Mouse (Mus musculus) cerebellum, adult 9-10 months (tissue): ENCODE measurements at regions not wholly inside any gene's neighbourhood (a gene's known extent, or its start where the extent isn't known, plus 50 kb on each side); places are given as distances from the start of the nearest gene placed in this dataset.

ENCODE experiments used
- DNase-seq: peaks from one replicate; pipeline ENCODE4 v3.0.0; 2022

DNA sequence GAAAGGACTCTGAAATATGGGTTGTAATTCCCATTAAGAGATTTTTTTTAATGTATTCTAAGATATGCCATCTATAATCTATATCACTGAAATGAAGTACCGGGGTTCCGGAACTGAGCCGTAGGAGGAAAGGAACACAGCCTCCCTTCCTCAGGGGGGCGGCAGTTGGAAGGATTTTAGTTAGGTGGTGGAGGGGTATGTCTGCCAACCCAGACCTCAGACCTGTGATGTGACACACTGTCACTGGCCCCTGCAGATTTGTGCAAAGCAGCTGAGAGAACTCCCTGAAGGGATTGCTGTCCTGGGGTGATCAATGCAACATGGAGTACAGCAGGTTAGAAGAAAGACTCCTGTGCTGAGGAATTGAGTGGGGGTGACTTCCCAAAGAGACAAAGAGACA, 470.2 kb upstream of the Gulo start:
- DNase-seq, result no peak

DNA sequence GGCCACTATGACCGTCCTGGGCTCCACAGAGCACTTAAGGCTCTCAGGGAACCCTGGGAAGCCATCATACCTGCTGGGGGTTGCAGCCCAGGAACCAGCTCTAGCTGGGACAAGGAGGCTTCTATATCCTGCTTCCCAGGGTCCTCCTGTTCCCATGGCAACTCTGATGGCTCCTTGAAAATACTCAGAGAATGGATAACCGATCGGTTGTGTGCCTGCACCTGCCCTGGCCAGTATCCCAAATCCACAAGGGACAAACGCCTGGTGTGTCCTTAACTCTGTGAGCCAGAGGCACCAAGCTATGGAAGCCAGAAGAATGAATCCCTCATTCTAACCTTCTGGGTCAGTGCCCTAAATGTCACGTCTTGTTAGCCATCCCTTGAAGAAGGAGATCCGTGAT, 469.6 kb upstream of the Gulo start:
- no peak for DNase-seq

GRCm38 (mm10) chr14:66475026-66475425, 466.0 kb upstream of the Gulo start:
- DNase-seq, result no peak

- DNase-seq, result no peak
Observed at GRCm38 (mm10) chr14:66473251-66473550, 464.2 kb upstream of the Gulo start.

GRCm38 (mm10) chr14:66472537-66473250, 463.7 kb upstream of the Gulo start:
- DNase-seq, result no peak

GRCm38 (mm10) chr14:66462081-66462480, 453.1 kb upstream of the Gulo start:
- DNase-seq, result no peak

DNA sequence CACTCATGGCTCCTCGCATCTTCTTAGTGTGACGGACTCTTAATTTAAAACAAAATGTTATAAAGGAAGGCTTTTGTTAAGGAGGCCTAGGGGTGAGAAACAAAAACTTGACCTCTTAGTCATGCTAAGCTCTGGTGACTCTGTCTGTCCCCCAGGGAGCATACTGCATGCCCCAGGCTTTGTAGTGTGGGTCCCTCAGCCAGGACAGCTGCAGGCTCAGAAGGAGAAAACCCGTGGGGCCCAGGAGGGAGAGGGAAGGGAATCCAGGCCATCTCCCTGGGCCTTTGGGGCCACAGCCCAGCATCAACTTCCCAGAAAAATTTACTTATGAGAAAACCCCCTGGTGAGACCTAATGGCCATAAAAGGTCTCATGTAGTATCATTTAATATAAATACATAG, 451.8 kb upstream of the Gulo start:
- no peak for DNase-seq

DNA sequence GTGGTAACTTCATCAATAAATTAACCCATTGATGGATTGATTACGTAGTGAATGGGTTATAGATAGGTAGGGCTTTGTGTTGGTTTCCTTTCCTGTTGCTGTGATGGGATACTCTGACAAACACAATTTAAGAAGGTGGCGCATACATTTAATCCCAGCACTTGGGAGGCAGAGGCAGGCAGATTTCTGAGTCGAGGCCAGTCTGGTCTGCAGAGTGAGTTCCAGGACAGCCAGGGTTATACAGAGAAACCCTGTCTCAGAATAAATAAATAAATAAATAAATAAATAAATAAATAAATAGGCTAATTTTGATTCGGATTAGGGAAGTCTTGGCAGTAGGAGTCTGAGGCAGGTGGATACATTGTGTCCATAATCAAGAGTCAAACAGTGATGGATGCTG, 449.7 kb upstream of the Gulo start:
- DNase-seq, result no peak

DNA sequence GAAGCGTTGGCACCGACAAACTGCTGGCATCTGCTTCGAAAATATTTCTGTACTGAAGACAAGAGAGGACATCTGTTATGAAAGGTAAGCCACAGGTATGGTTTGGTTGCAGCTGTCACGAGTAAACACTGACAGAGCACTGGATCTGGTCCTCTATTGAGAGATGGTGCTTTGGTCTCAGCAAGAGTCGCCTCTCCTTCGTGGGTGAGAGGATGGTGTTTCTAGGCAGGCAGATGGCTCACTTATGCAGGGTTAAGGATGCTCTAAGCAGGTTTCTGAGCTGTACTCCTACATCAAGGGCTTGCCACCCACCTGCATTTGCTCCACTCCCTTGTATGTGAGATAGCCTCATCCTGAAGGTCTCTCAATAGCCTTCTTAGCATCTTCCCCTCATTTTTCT, 448.3 kb upstream of the Gulo start:
- no peak for DNase-seq

GRCm38 (mm10) chr14:66452828-66453227, 443.8 kb upstream of the Gulo start:
- no peak for DNase-seq

GRCm38 (mm10) chr14:66450351-66450750, 441.3 kb upstream of the Gulo start:
- DNase-seq, result no peak

DNA sequence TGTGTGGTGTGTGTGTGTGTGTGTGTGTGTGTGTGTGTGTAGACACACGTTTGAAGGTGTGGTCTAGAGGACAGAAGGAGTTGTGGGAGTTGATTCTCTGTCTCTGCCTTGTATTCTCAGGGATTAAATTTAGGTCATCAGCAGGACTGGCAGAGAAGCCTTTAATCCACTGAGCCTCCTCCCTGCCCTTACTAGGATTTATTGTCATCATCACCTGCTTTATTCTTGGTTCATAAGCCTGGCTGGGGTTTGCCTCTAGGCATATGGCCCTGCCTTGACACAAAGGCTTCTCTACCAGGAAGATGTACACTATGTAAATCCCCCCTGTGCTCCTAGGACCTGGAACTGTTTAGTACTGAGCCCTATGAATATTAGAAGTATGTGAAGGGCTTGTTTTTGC, 433.6 kb upstream of the Gulo start:
- DNase-seq, result no peak

DNA sequence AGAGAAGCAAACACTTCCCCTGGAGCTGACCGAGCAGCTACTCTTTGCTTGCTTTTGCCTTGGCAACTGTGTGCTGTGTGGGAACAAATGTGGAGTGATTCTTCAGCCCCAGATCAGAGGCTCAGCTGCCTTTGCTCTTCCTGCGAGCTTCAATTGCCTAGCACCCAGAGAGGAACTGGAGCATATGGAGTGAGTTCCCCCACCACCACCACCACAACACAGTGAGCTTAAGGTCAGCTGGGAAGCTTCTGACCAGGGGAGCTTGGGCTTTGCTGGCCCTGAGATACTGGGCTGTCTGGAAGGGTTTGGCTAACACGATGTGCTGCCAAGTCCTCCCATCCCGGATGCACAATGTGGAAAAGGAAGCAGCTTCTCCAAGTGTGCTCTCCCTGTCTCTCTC, 432.8 kb upstream of the Gulo start:
- peak; percentile 4 for DNase-seq

DNA sequence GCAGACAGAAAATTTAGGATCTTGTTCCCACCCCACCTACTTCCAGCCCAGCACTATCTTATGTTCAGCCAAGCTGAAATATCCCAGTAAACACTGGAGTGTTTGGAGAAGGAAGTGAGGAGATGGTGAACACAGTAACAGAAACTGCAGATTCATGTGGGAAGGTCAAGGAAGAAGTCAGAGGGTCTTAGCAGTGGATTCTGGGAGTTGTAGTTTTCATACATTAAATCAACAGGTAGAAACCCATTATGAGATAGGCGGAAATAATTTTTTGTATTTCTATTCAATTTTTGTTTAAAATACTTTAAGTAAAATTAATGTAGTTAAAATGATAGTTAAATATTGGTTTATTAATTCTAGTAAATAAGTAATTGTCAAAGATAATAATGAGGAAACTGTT, 429.6 kb upstream of the Gulo start:
- DNase-seq, result no peak

GRCm38 (mm10) chr14:66438001-66438400, 429.0 kb upstream of the Gulo start:
- no peak for DNase-seq

DNA sequence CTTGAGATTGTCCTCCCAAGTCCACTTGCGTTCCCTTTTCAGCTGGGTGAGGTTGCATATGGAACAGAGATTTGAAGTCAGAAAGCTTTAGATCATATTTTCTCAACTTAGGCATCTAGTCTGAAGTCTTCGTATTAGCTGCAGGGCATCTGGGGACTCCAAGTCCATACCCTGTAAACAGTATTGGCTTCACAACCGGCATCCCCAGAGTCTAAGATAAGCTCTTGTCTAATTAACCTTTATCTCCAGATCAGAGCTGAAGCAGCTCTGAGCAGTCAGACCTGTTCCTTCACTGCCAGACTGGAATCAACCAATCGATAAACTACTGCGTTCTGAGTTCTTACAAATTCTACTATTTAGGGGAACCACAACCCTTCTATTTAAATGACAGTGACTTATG, 422.6 kb upstream of the Gulo start:
- no peak for DNase-seq

DNA sequence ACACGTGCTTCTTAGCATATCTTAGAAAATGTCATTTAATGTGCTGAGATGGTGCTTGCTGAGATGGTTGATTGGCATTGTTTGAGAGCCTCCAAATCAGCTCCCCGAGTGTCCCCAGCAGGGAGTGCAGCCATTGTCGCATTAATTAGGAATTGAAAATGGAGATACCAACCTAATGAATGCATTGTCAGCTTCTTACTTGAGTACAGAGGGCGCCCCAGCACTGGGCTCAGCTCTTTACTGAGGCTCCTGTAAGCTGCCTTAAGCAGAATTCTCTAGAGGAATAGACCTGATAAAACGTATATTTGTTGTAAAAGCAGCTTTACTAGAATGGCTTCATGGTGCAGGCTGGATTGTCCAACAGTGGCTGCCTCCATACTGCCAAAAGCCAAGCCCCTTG, 415.1 kb upstream of the Gulo start:
- DNase-seq, result no peak
